Mouse (Mus musculus): Measurements from ENCODE around the gene Gm12845. TPM values are rescaled to one million over a fixed set of nuclear protein-coding genes. Genes with fewer than 3 reads are reported as not detected.

The Gm12845 gene
- polyA plus RNA-seq, 1 experiment from 2014 or later: not detected

GRCm38 (mm10) chr4:117760151-117760550, 35.9 kb downstream of the Gm12845 start:
- H3K36me3 ChIP-seq (ENCODE audit: insufficient read depth): no peaks in the 10 kb centered on the region
- ATAC-seq (ENCODE audit: insufficient read depth) (no peak), DNase-seq (no peak)
- no peaks in the 10 kb centered on the region for H3K9me3 ChIP-seq (ENCODE audit: low read depth, low read length)
- no peaks in the 10 kb centered on the region for H3K4me1 ChIP-seq (ENCODE audit: insufficient read depth)
- no peak overlapping the region for H3K4me3 ChIP-seq (ENCODE audit: low read depth, low read length)
- H3K9ac ChIP-seq: no peak overlapping the region
- no peak for TF ChIP-seq CTCF (IDR thresholded peaks at IDR 0.05; ENCODE audit: low read depth)
- H3K27ac ChIP-seq (ENCODE audit: low read depth): no peak overlapping the region
- 88% methylated on average over 5 of the region's 5 CpGs for WGBS
- H3K4me2 ChIP-seq: no peak overlapping the region
- H3K27me3 ChIP-seq (ENCODE audit: insufficient read depth, low read length): no peaks in the 10 kb centered on the region

- DNase-seq (no peak), ATAC-seq (ENCODE audit: insufficient read depth) (no peak)
- WGBS: 71% methylated on average over 12 of the region's 12 CpGs
- Histone ChIP-seq H3K4me3 (ENCODE audit: low read depth, low read length) (no peak within 1 kb of the TSS), H3K9ac (no peak within 1 kb of the TSS), H3K36me3 (ENCODE audit: insufficient read depth) (no peaks in the 10 kb centered on the region), H3K4me2 (no peak within 1 kb of the TSS), H3K9me3 (ENCODE audit: low read depth, low read length) (no peaks in the 10 kb centered on the region), H3K27me3 (ENCODE audit: insufficient read depth, low read length) (no peaks in the 10 kb centered on the region), H3K27ac (ENCODE audit: low read depth) (no peak within 1 kb of the TSS), H3K4me1 (ENCODE audit: insufficient read depth) (no peaks in the 10 kb centered on the region)
- TF ChIP-seq CTCF (IDR thresholded peaks at IDR 0.05; ENCODE audit: low read depth): no peak
These were observed 41.2 kb downstream of the Gm12845 start, which contains the start of gene Klf17 for GRCm38 (mm10) chr4:117765416-117765815. Gene Klf17, minus strand, starts transcription at chr4:117765648.

DNA sequence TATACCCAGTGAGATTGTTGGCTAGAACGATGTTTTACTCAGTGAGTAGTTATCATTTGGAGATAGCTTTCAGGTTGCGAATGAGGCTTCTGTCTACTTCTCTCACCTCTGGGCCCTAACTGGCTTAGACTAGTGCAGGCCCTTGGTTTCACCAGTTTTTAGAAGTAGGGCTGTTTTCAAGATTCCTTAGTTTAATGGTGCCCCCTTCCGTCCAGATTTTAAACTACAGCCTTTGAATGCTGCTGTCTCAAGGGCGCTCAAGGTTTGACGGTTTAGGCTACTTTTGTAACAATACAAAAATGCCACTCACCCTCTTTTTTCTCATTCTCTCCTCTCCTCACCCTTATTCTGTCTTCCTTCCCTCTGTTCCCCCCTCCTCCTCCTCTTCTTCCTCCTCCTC, 46.7 kb downstream of the Gm12845 start:
- Histone ChIP-seq H3K27me3 (ENCODE audit: insufficient read depth, low read length) (no peaks in the 10 kb centered on the region), H3K4me1 (ENCODE audit: insufficient read depth) (no peaks in the 10 kb centered on the region), H3K9ac (no peak overlapping the region), H3K27ac (ENCODE audit: low read depth) (no peak overlapping the region), H3K4me2 (no peak overlapping the region), H3K9me3 (ENCODE audit: low read depth, low read length) (no peaks in the 10 kb centered on the region), H3K36me3 (ENCODE audit: insufficient read depth) (no peaks in the 10 kb centered on the region), H3K4me3 (ENCODE audit: low read depth, low read length) (no peak overlapping the region)
- TF ChIP-seq CTCF (IDR thresholded peaks at IDR 0.05; ENCODE audit: low read depth): peak; percentile 68
- DNase-seq (peak; percentile 92), ATAC-seq (ENCODE audit: insufficient read depth) (no peak)
- 18% methylated on average over 5 of the region's 5 CpGs for WGBS

DNA sequence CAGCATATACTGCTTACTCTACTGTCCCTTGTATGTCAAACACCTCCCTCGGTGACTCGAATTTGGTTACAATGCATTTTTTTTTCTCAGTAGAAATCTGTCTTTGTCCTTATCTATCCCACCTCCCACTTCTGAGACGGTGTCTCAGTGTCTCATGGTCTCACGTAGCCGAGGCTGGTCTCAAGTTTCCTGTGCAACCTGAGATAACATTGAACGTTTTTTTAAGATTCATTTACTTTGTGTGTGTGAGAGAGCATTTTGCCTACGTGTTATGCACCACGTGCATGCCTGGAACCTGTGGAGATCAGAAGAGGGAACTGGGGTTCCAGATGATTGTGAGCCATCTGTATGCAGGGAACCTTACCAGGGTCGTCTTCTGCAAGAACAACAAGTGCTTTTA, 48.7 kb downstream of the Gm12845 start:
- Histone ChIP-seq H3K4me1 (ENCODE audit: insufficient read depth) (no peaks in the 10 kb centered on the region), H3K9me3 (ENCODE audit: low read depth, low read length) (no peaks in the 10 kb centered on the region), H3K27ac (ENCODE audit: low read depth) (no peak overlapping the region), H3K9ac (no peak overlapping the region), H3K27me3 (ENCODE audit: insufficient read depth, low read length) (no peaks in the 10 kb centered on the region), H3K36me3 (ENCODE audit: insufficient read depth) (no peaks in the 10 kb centered on the region), H3K4me2 (no peak overlapping the region), H3K4me3 (ENCODE audit: low read depth, low read length) (no peak overlapping the region)
- no peak for DNase-seq
- no peak for ATAC-seq (ENCODE audit: insufficient read depth)
- TF ChIP-seq CTCF (IDR thresholded peaks at IDR 0.05; ENCODE audit: low read depth): no peak
- 20% methylated on average over 9 of the region's 9 CpGs for WGBS

Other genes starting within 250 kb of the Gm12845 start
- 65.4 and 76.1 TPM in 2 replicates for gene Rnf220, start 227.4 kb upstream of the Gm12845 start, polyA plus RNA-seq (2014; fragmentation: Nextera tagmentation; extraction: Ambion mirVana)
- gene Eri3, start 174.0 kb upstream of the Gm12845 start, polyA plus RNA-seq (2014; fragmentation: Nextera tagmentation; extraction: Ambion mirVana): 159 and 173 TPM in 2 replicates
- 64.5 and 65.4 TPM in 2 replicates for gene Dmap1, start 42.1 kb upstream of the Gm12845 start, polyA plus RNA-seq (2014; fragmentation: Nextera tagmentation; extraction: Ambion mirVana)
- not detected in 2 replicates for gene Klf17, start 41.2 kb downstream of the Gm12845 start, polyA plus RNA-seq (2014; fragmentation: Nextera tagmentation; extraction: Ambion mirVana)
- gene Slc6a9, start 110.1 kb downstream of the Gm12845 start, polyA plus RNA-seq (2014; fragmentation: Nextera tagmentation; extraction: Ambion mirVana): 7.2 and 9.7 TPM in 2 replicates
- gene Ccdc24, start 148.1 kb downstream of the Gm12845 start, polyA plus RNA-seq (2014; fragmentation: Nextera tagmentation; extraction: Ambion mirVana): 1.0 and 1.3 TPM in 2 replicates
- gene B4galt2, start 159.1 kb downstream of the Gm12845 start, polyA plus RNA-seq (2014; fragmentation: Nextera tagmentation; extraction: Ambion mirVana): 27.6 and 31.8 TPM in 2 replicates
- 139 and 150 TPM in 2 replicates for gene Atp6v0b, start 162.9 kb downstream of the Gm12845 start, polyA plus RNA-seq (2014; fragmentation: Nextera tagmentation; extraction: Ambion mirVana)
- gene Dph2, start 167.6 kb downstream of the Gm12845 start, polyA plus RNA-seq (2014; fragmentation: Nextera tagmentation; extraction: Ambion mirVana): 21.4 and 21.7 TPM in 2 replicates
- 39.2 and 44.2 TPM in 2 replicates for gene Ipo13, start 190.6 kb downstream of the Gm12845 start, polyA plus RNA-seq (2014; fragmentation: Nextera tagmentation; extraction: Ambion mirVana)
- gene Artn, start 205.4 kb downstream of the Gm12845 start, polyA plus RNA-seq (2014; fragmentation: Nextera tagmentation; extraction: Ambion mirVana): 2.5 and 3.3 TPM in 2 replicates

All from lung, embryonic 14.5 days (tissue).